Mouse (Mus musculus) CH12.LX (cell line): ENCODE results near the gene Galnt14.

Experiments
- BHLHE40 ChIP-seq: IDR thresholded peaks from 2 replicates; pipeline ENCODE4 v1.6.1; 2011; ENCODE audit warnings: mild to moderate bottlenecking, low read depth, low read length, improper control_type of control experiment
- CTCF ChIP-seq, 2 experiments: IDR thresholded peaks in 1 of 2; conservative IDR thresholded peaks in 1 of 2; 2 replicates each; pipeline ENCODE4 v1.5.1; 2011 to 2012; ENCODE audit warnings: low read depth in 2 of 2, low read length in 2 of 2, improper control_type of control experiment in 1 of 2, inconsistent platforms in 1 of 2, mild to moderate bottlenecking in 1 of 2, moderate library complexity in 1 of 2
- EP300 ChIP-seq: IDR thresholded peaks from 2 replicates; pipeline ENCODE4 v1.6.1; 2011; ENCODE audit warnings: low read length, improper control_type of control experiment
- JUN ChIP-seq: IDR thresholded peaks from 2 replicates; pipeline ENCODE4 v1.6.1; 2011; ENCODE audit warnings: low read depth, mild to moderate bottlenecking, low read length, improper control_type of control experiment, moderate library complexity; ENCODE audit not compliant: insufficient read depth
- POLR2A ChIP-seq: IDR thresholded peaks from 2 replicates; pipeline ENCODE4 v1.6.1; 2011; ENCODE audit warnings: low read depth, mild to moderate bottlenecking, improper control_type of control experiment, low read length
- SIN3A ChIP-seq: IDR thresholded peaks from 2 replicates; pipeline ENCODE4 v1.6.1; 2012; ENCODE audit warnings: low read length, improper control_type of control experiment, inconsistent platforms
- TBP ChIP-seq: conservative IDR thresholded peaks from 2 replicates; pipeline ENCODE4 v1.6.1; 2011; ENCODE audit warnings: low read depth, low read length, improper control_type of control experiment
- ZNF384 ChIP-seq: IDR thresholded peaks from 2 replicates; pipeline ENCODE4 v1.6.1; 2012; ENCODE audit warnings: low read depth, low read length, improper control_type of control experiment, inconsistent platforms

DNA sequence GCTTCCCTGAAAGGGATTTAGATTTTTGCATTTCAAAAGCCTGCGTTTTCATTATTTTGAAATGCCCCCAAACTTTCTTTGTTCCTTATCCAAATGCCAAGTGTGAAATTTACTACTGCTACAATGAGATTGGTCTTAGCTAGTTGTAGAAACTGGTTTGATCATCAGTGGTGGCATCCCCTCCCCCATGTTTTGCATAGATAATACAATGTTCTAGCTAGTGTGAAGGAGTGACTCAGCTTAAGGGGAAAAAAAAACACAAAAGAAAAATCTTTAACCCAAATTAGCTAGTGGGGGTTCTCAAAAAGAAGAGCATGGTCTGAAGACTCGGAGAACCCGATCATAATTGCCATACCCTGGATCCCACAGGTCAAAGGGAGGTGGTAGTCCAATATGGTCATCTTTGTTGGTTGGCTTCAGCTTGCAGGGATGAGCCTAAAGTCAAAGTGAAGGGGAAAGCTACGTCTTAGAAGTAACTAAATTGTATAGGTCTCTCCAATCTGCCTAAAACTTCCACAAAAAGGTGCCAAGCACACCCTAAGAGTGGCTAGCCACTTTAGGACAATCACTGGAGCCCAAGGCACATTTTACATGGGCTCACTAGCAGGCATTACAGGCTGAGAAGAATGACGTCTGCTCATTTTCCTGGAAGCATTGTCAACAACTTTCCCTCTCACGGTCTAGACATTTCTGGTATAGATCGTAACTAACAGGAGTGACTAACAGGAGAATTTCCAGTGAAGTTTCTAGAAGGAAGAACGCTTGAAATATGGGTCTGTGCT, 4.4 kb upstream of the Galnt14 start:
- TF ChIP-seq TBP (peak; percentile 95), CTCF (conservative IDR thresholded peaks at IDR 0.05 in 1 of 2, IDR thresholded peaks at IDR 0.05 in 1 of 2; ENCODE audit: low read depth in 2 of 2, low read length in 2 of 2) (no peak), POLR2A (peak; percentile 62), EP300 (peak; percentile 63), JUN (no peak), SIN3A (0 out of 2 replicates have a peak, but pooled peaks have one; percentile 30), BHLHE40 (peak; percentile 38; the same call in 1 of the 2 replicates), ZNF384 (peak; percentile 82)
